Mouse (Mus musculus) cerebellum, adult 2 months (tissue): ENCODE data around the gene Uhrf2.

Source experiments
- CTCF ChIP-seq: fragments of 200-500 bp; IDR thresholded peaks from 2 replicates; pipeline ENCODE4 v1.5.1; 2011; ENCODE audit warnings: low read depth, mild to moderate bottlenecking, control low read depth, low read length, moderate library complexity, borderline replicate concordance; ENCODE audit not compliant: insufficient read depth
- POLR2A ChIP-seq: fragments of 200-500 bp; IDR thresholded peaks from 2 replicates; pipeline ENCODE4 v1.6.1; 2011; ENCODE audit warnings: low read length, control low read depth, borderline replicate concordance; ENCODE audit not compliant: insufficient read depth

DNA sequence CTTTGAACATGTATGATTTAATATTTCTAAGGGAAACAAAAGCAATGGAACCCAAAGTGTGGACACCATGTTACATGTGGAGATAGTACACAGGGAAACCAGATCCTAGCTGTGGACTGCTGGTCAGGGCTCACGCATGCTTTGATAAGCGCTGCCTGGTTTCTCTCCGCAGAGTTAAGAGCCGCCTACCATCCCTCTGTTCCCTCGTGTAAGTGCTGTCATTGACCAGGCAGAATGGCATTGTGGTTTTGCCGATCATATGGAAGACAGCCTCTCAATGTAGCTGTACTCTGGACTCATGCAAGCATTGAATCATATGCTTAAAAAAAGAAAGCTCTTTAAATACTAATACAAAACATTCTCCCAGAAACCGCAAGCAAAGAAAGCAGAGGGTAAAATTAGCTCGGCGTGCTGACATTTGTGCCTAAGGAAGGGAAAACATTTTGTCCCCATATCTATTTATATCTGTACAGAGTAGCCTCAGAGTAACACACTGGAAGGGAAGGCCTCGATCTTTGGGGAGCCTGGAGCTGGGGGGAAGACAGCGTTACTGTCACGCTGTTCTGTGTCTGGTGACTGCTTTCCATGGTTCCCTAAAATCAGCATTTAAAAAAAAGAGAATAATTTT, 43.7 kb upstream of the Uhrf2 start:
- TF ChIP-seq CTCF (no peak), POLR2A (no peak)
